In the genomic region with DNA sequence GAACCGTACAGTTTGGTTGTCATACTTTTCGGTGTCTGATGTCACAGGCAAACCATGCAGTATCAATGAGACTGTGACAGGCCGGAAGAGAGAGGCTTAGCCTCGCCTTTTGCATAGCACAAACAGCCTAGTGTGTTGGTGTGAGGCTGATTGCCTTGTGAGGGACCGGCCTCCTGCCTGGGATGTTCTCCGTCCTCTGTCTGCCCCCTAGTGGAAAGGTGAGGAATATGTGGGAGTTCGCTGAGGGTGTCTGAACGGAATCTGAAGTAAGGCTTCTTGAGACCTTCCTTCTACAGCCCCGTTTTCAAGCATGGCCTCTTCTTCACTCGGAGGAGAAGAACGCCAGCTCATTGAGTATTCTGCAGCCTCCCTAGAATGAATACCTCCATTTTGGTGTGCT, we compare ENCODE assay signal across 8 mouse cellular contexts.
DNase-seq lines count a peak whose midpoint lies in the region; ATAC-seq and TF ChIP-seq lines count a peak whose summit lies in the region.

No protein-coding gene starts in this region.

- no peak overlapping the region for H3K9ac ChIP-seq in hindbrain, embryonic 12.5 days
- no peak overlapping the region for H3K9ac ChIP-seq in lung, postnatal 0 days (replicated peaks; ENCODE audit: low read depth)

- peak; percentile 81 for DNase-seq in Muller cell, postnatal 12 days (ENCODE audit: inconsistent ontology term)
- peak; percentile 84 for DNase-seq in cerebellum, adult 9-11 months
- DNase-seq in frontal cortex, postnatal 10 days (ENCODE audit: low spot score in 2 of 2), result peak; percentile 73 to 83
- DNase-seq in layer of hippocampus, postnatal 10 days (ENCODE audit: low spot score in 2 of 2), result peak; percentile 82 to 89
- DNase-seq in lung, postnatal 0 days (ENCODE audit: low spot score), result peak; percentile 94
- peak; percentile 78 for DNase-seq in ovary, postnatal 14 days (ENCODE audit: low spot score)
- DNase-seq in thymus, postnatal 10 days (ENCODE audit: low spot score in 2 of 2), result peak; percentile 63 to 81

- WGBS in hindbrain, embryonic 12.5 days, result 5% methylated on average over 11 of the region's 11 CpGs
- 3% methylated on average over 11 of the region's 11 CpGs for WGBS in lung, postnatal 0 days

- H3K36me3 ChIP-seq in hindbrain, embryonic 12.5 days, result no peaks in the 10 kb centered on the region
- H3K36me3 ChIP-seq in lung, postnatal 0 days (ENCODE audit: insufficient read depth, low read length), result no peaks in the 10 kb centered on the region

- no peak overlapping the region for H3K27ac ChIP-seq in hindbrain, embryonic 12.5 days
- H3K27ac ChIP-seq in lung, postnatal 0 days (ENCODE audit: low read length), result no peak overlapping the region

- H3K27me3 ChIP-seq in hindbrain, embryonic 12.5 days, result peaks cover 13% of the 10 kb centered on the region
- H3K27me3 ChIP-seq in lung, postnatal 0 days (replicated peaks; ENCODE audit: insufficient read depth, low read length), result no peaks in the 10 kb centered on the region

- peak; percentile 88 for ATAC-seq in hindbrain, embryonic 12.5 days (ENCODE audit: low FRiP score)
- ATAC-seq in lung, postnatal 0 days, result peak; percentile 83

- TF ChIP-seq CTCF in lung, postnatal 0 days (IDR thresholded peaks at IDR 0.05), result peak; percentile 99

- H3K4me2 ChIP-seq in hindbrain, embryonic 12.5 days (replicated peaks), result peak overlapping the region; percentile 25
- peak overlapping the region; percentile 20; the same call in 1 of the 2 replicates for H3K4me2 ChIP-seq in lung, postnatal 0 days (replicated peaks; ENCODE audit: low read depth, low read length)

- TF ChIP-seq EP300 in lung, postnatal 0 days (IDR thresholded peaks at IDR 0.05), result peak; percentile 6; the same call in 1 of the 2 replicates

- no peak overlapping the region for H3K4me3 ChIP-seq in hindbrain, embryonic 12.5 days
- H3K4me3 ChIP-seq in lung, postnatal 0 days (ENCODE audit: low read depth, low read length), result no peak overlapping the region

- peaks cover 33% of the 10 kb centered on the region for H3K4me1 ChIP-seq in hindbrain, embryonic 12.5 days
- peaks cover 14% of the 10 kb centered on the region for H3K4me1 ChIP-seq in lung, postnatal 0 days (ENCODE audit: insufficient read depth, low read depth, low read length)

- no peaks in the 10 kb centered on the region for H3K9me3 ChIP-seq in hindbrain, embryonic 12.5 days (replicated peaks)
- no peaks in the 10 kb centered on the region for H3K9me3 ChIP-seq in lung, postnatal 0 days (ENCODE audit: low read length)
